Mouse (Mus musculus) G1E-ER4 (cell line): ENCODE data around the gene Gnpnat1. TPM values are rescaled to one million over a fixed set of nuclear protein-coding genes. Genes with fewer than 3 reads are reported as not detected.

ENCODE experiments used
- GATA1 ChIP-seq: IDR thresholded peaks from one replicate; pipeline ENCODE4 v1.8.0; 2012; ENCODE audit warnings: low read length, inconsistent platforms
- polyA plus RNA-seq: library from polyadenylated mRNA; stranded (reverse); fragments of >175 nt; gene quantifications from 2 replicates; pipeline ENCODE4 v1.2.3, GENCODE M21; 2012

The Gnpnat1 gene
- polyA plus RNA-seq, 1 experiment, result 6.0 TPM

DNA sequence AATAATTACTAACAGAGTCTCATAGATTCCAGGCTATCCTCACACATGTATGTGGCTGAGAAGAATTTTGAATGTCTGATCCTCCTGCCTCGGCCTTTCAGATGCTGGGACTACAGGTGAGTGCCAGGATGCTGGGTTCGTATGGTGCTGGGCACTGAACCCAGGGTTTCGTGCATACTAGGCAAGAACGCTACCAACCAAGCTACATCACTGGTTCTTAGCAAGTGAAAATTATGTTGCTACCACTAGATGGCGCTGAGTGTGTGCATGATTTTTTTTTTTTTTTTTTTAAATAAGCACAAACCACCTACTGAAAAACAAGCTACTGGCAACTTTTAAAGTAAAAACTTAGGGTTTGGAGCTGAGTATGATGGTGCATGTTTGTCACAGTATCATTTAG is 18.5 kb upstream of the Gnpnat1 start:
- TF ChIP-seq GATA1, result no peak

GRCm38 (mm10) chr14:45422371-45422770 is 17.7 kb upstream of the Gnpnat1 start:
- no peak for TF ChIP-seq GATA1

GRCm38 (mm10) chr14:45419323-45419722 is 14.6 kb upstream of the Gnpnat1 start:
- no peak for TF ChIP-seq GATA1

- no peak for TF ChIP-seq GATA1
Measured at GRCm38 (mm10) chr14:45418553-45418952, 13.8 kb upstream of the Gnpnat1 start.

DNA sequence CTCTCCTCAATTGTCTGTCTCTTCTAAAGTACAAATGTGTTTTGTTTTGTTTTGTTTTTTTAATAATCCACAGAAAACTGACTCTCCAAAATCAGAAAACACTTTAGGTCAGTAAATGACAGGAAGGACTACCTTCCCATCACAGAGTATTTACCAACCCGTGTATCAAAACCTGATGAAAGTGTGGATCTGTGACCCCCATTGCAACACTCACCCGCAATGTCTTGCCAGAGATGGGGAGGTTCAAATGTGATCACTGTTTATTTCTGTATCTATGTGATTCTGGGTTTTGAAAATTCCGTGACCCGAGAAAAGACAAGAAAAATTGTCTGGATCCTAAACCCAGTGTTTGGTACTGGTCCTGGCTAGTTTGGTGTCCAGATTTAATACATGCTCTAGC is 11.6 kb upstream of the Gnpnat1 start:
- TF ChIP-seq GATA1, result no peak

DNA sequence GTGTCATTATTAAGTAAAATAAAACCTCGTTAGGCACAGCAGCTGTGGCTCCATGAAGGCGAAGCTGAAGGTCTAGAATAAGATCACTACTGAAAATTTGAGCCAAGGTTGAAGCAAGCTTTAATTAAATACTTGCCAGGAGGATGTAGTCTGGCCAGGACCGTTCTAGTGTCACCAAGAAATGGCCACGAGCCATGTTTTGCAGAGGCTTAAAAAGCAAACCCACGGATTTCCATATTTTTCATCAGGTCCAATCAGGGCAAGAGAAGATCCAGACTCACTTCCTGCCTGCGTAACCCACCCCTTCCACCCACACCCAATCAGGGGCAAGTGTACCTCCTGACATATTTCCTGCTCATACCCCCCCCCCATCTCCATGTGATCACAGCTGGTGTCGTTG is 1.1 kb downstream of the Gnpnat1 start:
- TF ChIP-seq GATA1, result no peak

GRCm38 (mm10) chr14:45399836-45400235 is 4.9 kb downstream of the Gnpnat1 start:
- no peak for TF ChIP-seq GATA1

DNA sequence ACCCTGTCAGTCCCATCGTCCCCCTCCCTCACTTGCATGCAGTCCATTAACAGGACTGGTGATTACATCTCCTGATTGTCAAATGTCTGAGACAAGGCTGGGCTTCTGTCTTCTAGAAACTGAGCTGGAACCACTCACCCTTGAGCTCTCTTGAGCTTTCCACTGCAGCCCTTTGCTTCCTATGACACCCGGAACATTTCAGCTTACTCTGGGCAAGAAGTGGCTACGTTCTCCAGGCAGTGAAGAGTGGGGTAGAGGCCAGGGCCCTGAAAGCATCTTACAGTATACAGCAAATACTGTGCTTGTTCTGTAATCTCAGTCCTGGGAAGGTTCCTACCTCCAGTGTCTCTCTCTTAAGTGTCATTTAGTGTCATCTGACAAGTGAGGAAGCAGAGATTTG is 15.5 kb downstream of the Gnpnat1 start:
- no peak for TF ChIP-seq GATA1

GRCm38 (mm10) chr14:45388345-45389181 is 16.1 kb downstream of the Gnpnat1 start:
- TF ChIP-seq GATA1, result no peak

DNA sequence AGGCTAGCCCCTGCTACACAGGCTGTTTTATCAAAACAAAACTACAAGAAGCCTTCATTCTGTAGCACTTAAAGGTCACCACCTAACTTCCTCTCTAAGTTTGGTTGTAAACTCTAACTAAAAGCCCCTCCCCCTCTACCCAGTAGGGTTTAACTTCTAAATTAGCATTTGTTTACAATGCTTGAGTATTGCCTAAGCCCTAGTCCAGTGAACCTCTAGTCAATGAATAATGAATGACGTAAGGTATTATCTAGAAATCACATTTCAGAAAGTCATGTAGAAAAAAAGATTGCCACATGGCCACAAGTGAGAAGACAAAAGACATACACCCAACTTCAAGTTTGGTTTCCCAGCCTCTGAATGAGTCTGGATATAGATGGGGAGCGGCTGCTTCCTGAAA is 17.2 kb downstream of the Gnpnat1 start:
- TF ChIP-seq GATA1, result no peak

DNA sequence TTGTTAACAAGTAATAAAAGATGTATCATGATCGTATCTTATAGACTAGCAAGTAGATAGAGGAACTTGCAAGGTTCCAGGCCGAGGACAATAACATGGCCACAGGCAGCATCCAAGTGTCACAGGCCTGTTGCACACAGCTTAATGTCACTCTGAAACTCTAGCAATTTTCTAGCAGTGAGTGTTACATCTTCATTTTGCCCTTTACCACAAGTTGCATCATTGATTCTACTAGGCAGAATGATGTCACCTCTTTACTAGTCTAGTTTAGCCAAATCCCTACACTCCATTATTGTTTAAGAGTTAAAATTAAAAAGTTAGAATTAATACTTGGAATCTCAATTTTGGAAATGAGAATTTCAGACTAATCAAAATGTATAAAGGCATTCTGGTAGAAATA is 19.1 kb downstream of the Gnpnat1 start:
- no peak for TF ChIP-seq GATA1

DNA sequence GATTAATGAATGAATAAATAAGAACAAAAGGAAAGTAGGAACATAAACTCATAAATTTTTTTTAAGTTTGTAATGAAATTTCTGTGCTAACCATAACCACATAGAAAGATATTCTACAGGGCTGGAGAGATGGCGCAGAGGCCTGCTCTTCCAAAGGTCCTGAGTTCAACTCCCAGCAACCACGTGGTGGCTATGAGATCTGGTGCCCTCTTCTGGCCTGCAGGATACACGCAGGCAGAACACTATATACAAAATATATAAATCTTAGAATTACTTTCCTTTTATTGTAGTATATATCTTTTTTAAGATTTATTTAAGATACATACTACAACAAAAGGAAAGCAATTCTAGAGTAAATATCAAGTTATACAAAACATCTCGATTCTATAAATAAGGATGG is 21.8 kb downstream of the Gnpnat1 start:
- no peak for TF ChIP-seq GATA1

- TF ChIP-seq GATA1, result no peak
Measured at GRCm38 (mm10) chr14:45380756-45381155, 24.0 kb downstream of the Gnpnat1 start.

DNA sequence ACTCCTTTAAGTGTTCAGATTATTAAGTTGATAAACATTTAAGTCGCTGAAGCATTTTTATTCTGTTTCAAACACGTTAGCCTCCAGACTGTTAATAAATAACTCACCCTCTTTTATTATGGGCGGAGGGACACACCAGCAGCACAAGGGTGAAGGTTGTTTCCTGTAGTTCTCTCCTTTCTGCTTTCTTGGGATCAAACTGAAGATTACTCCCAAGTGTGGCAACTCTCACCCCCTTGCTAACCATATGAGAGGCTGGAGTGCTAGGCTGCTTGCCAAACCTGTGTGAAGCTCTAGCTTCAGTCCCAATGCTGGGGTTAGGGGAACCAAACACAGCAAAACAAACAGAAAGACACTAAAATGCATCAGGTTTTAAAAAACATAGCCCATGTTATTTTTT is 25.9 kb downstream of the Gnpnat1 start:
- no peak for TF ChIP-seq GATA1

DNA sequence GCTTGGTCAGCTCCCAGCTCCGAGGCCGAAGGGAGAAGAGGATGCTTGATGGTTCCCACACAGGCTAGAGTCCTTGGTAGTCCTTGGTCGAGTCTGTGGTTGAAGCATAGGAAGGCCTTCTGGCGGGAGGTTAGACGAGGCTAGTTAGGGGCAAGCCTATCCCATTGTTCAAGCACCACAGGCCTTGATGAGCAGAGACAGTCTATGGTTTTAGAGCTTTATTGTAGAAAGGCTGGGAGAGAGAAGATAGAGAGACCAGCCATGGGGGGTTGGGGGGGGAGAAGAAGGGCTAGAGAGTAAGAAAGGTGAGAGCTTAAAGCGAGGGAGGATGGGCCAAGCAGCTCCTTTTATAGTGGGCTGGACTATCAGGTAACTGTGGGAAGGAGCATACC is 39.5 kb downstream of the Gnpnat1 start:
- TF ChIP-seq GATA1, result no peak

GRCm38 (mm10) chr14:45364211-45365195 is 40.2 kb downstream of the Gnpnat1 start:
- TF ChIP-seq GATA1, result no peak
